Mouse (Mus musculus) T-helper 17 cell (primary cell): ENCODE results near the gene Metap2.

Experiments used
- in situ Hi-C, 2 experiments: fragments of 300-600 bp; cut with MboI, MseI; formaldehyde crosslinking; loops; 1 replicate in 1 of 2; 2 replicates in 1 of 2; pipeline ENCODE4 v1.15.1; 2025; ENCODE audit warnings: high pct_unique_total_duplicates in 2 of 2

The Metap2 gene

GRCm38 (mm10) chr10:93897043-93897646 lies at the start of gene Metap2:
TSS of gene Metap2 (minus strand) at chr10:93897093.
- in situ Hi-C loops, result no loop called here

- in situ Hi-C loops, result loop anchor here in 1 of 2 experiments (10.0 kb wide), 1 partner anchor 439 kb away; no protein-coding TSS in a partner anchor
Measured at GRCm38 (mm10) chr10:93945843-93946499, 49.1 kb upstream of the Metap2 start.

DNA sequence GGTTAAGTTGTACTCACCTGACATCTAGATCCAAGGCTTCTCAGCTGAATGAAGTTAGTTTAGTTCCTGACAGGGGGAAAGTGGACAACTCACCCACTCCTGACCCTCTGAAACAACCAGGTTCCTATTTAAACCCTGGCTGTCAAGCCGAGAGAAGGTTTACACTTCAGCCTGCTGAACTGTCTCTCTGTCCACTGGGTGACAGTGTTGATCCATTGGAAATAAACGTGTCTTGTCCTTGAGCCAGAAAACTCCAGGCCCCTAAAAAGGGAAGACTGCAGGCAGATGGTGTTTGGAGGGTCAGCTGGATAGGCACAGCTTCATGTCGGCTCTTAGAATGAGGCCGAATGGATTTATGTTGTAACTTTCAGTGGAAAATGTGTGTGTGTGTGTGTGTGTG lies 48.5 kb upstream of the Metap2 start:
- in situ Hi-C loops, result loop anchor here in 1 of 2 experiments (10.0 kb wide), 1 partner anchor 439 kb away; no protein-coding TSS in a partner anchor

DNA sequence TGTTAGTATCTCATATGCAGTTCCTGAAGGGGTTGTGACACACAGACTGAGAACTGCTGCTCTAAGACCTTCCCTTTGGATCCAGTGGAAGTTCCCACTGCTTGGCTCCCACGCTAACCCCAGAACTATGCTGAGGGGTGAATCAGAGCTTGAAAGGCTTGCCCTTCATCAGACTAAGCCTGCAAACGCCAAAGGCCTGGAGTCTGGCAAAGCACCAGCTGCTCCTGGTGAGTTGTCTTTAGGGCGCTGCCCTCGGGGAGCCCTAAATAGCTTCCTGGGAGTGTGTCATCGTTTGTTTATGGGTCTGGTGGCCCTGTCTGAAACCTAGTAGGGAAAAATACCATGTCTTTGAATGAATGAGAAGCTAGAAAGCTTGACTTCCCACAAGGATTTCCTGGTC lies 47.3 kb upstream of the Metap2 start:
- in situ Hi-C loops, result loop anchor here in 1 of 2 experiments (10.0 kb wide), 1 partner anchor 441 kb away; no protein-coding TSS in a partner anchor

DNA sequence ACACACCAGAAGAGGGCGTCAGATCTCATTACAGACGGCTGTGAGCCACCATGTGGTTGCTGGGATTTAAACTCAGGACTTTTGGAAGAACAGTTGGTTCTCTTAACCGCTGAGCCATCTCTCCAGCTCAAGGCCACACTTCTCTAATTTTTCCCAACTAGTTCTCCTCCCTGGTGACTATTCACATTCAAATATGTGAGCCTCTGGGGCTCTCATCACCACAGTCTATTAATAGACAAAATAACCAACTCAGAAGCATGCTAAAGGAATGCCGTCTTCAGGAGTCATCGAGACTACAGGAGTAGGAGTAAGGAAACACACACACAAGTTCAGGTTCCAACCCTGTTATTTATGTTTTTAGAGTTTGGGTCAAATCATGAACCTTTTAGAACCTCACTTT lies 43.4 kb upstream of the Metap2 start:
- in situ Hi-C loops, result loop anchor here in 1 of 2 experiments (10.0 kb wide), 1 partner anchor 445 kb away; no protein-coding TSS in a partner anchor

- in situ Hi-C loops, result loop anchor here in 1 of 2 experiments (10.0 kb wide), 1 partner anchor 445 kb away; no protein-coding TSS in a partner anchor
Measured at GRCm38 (mm10) chr10:93939676-93940075, 42.8 kb upstream of the Metap2 start.

GRCm38 (mm10) chr10:93938844-93939271 lies 42.0 kb upstream of the Metap2 start:
- in situ Hi-C loops, result no loop called here

- in situ Hi-C loops, result no loop called here
Measured at GRCm38 (mm10) chr10:93933980-93934379, 37.1 kb upstream of the Metap2 start.

DNA sequence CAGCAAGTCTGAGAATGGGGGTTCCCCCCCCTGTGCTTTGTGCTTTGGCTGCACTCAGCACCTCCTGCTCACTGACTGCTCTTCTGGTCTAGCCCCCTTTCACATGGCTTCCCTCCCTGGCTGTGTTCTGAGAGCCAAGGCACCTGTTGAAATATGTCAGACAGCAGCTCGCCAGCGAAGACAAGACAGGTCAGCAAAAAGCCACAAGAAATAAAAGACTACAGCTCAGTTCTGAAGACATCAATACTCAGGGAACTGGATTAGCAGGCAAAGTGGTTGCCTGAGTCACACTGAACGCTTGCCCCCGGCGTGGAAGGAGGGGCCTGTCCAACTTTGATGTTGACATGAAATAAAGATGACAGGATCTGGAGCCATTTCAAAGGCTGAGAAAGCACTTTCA lies 36.0 kb upstream of the Metap2 start:
- in situ Hi-C loops, result no loop called here

DNA sequence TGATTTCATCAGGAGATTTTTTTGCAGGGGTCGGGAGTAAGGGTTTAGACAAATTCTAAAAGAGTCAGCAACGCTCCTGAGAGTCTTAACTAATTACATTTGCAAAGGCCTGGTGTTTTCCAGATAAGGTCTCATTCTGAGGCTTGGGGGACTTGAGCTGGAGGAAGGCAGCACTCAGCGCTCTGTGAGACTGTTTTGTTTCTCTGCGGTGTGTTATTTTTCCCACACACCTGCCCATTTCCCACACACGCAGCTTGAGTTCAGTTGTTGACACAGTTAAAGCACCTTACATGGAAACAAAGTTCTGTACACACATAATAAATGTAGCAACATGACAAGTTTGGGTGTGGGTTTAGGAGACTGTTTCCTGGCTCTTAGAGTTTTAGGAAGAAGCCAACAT lies 35.1 kb upstream of the Metap2 start:
- in situ Hi-C loops, result no loop called here

DNA sequence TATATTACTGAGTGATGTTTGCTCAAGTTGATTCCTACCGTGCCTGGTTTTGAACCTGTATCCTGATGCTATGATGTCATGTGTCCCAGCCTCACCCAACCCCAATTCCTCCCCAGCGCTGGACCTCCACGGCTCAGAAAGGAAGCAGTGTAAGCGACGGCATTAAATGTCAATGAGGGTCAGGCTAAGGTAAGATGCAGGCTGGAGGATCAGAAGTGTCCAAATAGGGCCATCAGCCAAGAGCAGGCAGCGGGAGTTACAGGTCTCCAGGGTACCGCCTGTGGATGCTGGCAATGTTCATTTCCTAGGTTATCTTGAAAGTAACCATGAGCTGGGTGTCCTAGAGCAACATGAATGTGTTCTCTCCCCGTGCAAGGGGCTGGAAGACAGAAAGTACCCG lies 34.5 kb upstream of the Metap2 start:
- in situ Hi-C loops, result no loop called here

DNA sequence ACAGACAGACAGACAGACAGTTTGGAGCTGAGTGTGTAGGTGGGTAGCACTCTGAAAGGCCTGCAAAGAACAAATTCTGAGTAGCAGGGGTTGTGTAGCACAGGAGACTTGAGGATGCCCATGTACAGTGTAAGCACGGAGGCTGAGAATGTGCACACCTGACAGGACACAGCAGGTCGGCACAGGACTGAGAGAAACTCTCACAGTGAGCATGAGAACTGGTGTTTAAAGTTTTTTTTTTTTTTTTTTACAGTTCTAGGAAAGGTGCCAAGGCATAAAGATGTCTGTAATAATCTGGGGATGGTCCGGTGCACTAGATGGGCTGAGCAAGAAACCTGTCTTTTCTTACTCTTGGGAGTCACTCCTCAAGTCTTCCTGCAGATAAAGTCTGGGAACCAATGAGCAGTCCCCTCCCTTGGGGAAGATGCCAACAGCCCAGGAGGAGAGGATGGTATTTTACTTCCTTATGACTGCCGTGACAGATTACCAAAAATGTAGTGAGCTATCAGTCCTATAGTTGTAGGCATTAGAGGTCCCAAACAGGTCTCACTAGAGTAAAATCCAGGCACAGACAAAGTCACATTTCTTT lies 33.4 kb upstream of the Metap2 start:
- in situ Hi-C loops, result no loop called here

DNA sequence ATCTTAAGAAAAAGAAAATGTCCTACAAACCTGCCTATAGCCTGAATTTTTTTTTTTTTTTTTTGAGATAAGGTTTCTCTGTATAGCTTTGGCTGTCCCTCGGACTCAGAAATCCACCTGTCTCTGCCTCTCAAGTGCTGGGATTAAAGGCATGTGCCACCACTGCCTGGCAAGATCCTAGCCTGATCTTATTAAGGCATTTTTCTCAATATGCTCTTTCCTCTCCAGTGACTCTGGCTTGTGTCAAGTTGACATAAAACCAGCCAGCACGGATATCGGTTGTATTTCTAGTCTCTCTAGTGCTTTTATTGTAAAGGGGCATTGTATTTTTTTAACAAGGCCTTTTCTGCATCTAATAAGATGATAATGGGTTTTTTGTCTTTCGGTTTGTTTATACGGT lies 27.8 kb upstream of the Metap2 start:
- in situ Hi-C loops, result no loop called here

DNA sequence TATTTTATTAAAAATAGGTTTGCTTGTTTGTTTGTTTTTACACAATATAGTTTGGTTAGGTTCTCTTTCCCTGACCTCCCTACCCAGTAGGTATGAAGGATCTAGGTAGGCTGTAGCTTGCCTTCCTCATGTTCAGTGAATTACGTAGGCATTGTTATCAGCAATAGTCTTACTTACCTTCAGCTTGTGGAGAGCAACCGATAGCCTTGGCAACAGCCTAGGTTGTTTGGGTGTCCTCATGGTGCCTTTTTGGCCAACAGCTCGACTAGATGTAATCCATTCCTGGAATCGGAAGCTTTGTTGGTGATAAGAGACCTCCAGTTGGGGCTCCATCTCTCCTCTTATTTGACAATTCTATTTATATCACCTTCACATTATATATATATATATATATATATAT lies 24.3 kb upstream of the Metap2 start:
- in situ Hi-C loops, result no loop called here

DNA sequence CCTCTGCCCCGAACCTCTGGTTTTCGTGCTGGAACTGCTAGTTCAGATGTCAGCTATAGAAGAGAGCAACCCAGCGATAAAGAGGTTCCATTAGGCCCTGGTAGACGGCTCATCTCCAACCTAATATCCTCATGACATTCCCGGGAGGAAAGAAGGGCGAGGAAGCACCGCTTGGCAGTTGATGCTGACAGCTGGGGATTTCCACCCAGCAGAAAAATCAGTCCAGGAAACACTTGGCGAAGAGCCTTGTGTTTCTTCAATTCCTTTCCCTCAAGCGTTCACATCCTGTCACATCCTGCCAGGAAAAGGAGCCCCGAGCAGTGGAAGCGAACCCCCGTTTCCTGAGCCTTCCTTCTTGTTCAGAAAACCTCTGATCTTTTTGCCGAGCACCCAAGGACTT lies 22.3 kb upstream of the Metap2 start:
- in situ Hi-C loops, result no loop called here

- in situ Hi-C loops, result no loop called here
Measured at GRCm38 (mm10) chr10:93918701-93919100, 21.8 kb upstream of the Metap2 start.

DNA sequence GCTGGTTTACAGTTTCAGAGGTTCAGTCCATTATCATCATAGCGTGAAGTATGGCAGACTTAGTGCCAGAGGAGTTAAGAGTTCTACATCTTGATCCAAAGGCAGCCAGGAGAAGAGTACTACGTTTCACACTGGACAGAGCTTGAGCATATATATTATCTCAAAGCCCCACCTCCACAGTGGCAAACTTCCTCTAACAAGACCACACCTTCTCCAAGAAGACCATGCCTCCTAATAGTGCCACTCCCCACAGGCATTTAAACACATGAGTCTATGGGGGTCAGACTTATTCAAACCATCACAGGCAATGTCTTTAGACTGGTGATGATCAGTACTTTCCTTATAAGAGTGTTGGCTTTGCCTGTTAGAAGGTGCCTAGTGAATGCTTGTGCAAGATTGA lies 21.2 kb upstream of the Metap2 start:
- in situ Hi-C loops, result no loop called here

- in situ Hi-C loops, result no loop called here
Measured at GRCm38 (mm10) chr10:93916778-93917177, 19.9 kb upstream of the Metap2 start.

DNA sequence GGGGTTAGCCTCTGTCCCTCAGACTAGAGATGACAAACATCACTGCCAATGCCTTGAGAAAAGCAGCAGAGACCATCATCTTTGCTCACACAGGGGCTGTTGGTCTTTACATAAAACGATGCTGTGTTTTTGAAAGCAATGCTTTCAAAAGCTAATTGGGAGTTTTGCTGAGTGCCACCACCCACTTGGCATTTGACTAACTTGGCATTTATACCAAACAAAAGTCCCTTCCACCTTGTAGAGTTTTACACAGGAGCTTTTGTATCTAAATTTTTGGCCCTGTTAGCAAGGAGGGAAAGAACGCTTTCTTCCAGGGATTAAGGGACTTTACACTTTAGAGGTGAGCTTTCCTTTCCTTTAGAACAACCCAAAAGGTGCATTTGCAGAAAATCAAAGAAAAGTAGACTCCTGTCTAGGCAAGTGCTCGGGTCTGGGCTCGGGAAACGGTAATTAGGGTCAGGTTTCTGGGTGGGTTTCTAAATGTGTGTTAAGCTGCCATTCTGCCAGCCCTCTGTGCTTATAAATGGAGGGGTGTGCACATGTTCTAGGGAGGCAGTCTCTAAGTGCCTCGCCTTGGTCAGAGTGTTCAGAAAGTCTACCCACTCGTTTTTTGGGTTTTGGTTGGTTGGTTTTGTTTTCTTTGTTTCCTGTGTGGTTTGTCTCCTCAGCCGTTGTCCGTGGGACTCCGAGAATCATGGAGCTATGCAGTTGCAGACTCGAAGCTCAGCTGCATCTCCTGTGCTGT lies 18.8 kb upstream of the Metap2 start:
- in situ Hi-C loops, result no loop called here

DNA sequence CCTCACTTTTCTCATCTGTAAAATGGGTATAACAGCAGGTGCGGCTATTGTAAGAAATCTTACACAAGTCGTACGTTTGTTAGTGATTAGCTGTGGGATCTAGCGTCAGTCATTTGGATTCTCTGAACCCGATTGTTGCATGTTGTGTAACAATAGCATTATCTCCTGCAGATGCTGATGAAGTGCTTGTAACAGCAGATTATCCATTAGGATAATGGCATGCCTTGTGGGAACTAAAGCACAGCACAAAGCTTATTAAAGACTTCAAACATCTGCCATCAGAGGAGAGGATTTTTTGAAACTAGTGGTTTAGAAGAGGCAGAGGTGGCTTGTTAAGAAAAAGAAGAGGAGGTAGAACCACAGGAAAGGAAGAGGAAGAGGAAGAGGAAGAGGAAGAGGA lies 16.6 kb upstream of the Metap2 start:
- in situ Hi-C loops, result no loop called here

- in situ Hi-C loops, result no loop called here
Measured at GRCm38 (mm10) chr10:93912917-93913316, 16.0 kb upstream of the Metap2 start.
